Mouse (Mus musculus) B cell, adult 67 days (primary cell): ENCODE results near the gene Plce1. TPM values are rescaled to one million over a fixed set of nuclear protein-coding genes. Genes with fewer than 3 reads are reported as not detected.

Experiments
- total RNA-seq, 2 experiments: library from RNA; stranded (reverse); gene quantifications; 4 replicates each; pipeline ENCODE4 v1.2.4; 2023

The Plce1 gene
- total RNA-seq, result under 1 TPM in 1 of 2 experiments, not detected in 1; 0.67 TPM

GRCm38 (mm10) chr19:38480731-38481621 is at the start of gene Plce1:
TSS of gene Plce1 (plus strand) at chr19:38481109.

GRCm38 (mm10) chr19:38818766-38819426 is 338.0 kb downstream of the Plce1 start, which contains the start of gene Noc3l:
TSS of gene Noc3l (minus strand) at chr19:38819237.

Other genes starting within 250 kb of the Plce1 start
- gene Lgi1, start 216.6 kb upstream of the Plce1 start, total RNA-seq, result not detected
- gene Slc35g1, start 85.1 kb upstream of the Plce1 start, total RNA-seq, result 1 to 10 TPM; 1.2 to 1.7 TPM